Mouse (Mus musculus) heart, adult 18-20 months (tissue): ENCODE measurements at regions not wholly inside any gene's neighbourhood (a gene's known extent, or its start where the extent isn't known, plus 50 kb on each side); places are given as distances from the start of the nearest gene placed in this dataset.

Experiments
- DNase-seq, 2 experiments: peaks; one replicate each; pipeline ENCODE4 v3.0.0; 2021 to 2022; ENCODE audit warnings: mixed read lengths in 1 of 2

- DNase-seq: no peak
These were observed 154.9 kb upstream of the Gm34302 start for GRCm38 (mm10) chr3:63638572-63638971.

- DNase-seq: no peak
These were observed 154.2 kb upstream of the Gm34302 start for GRCm38 (mm10) chr3:63637913-63638312.

GRCm38 (mm10) chr3:63627724-63628123 lies 144.0 kb upstream of the Gm34302 start:
- no peak for DNase-seq

- no peak for DNase-seq
These were observed 132.4 kb upstream of the Gm34302 start for GRCm38 (mm10) chr3:63616127-63616526.

- no peak for DNase-seq
These were observed 130.0 kb upstream of the Gm34302 start for GRCm38 (mm10) chr3:63613652-63614051.

GRCm38 (mm10) chr3:63612767-63613363 lies 129.2 kb upstream of the Gm34302 start:
- DNase-seq: no peak

- DNase-seq: no peak
These were observed 126.6 kb upstream of the Gm34302 start for GRCm38 (mm10) chr3:63610113-63610919.

GRCm38 (mm10) chr3:63609454-63610112 lies 125.9 kb upstream of the Gm34302 start:
- no peak for DNase-seq

- no peak for DNase-seq
These were observed 99.3 kb upstream of the Gm34302 start for GRCm38 (mm10) chr3:63582717-63583696.

GRCm38 (mm10) chr3:63582180-63582579 lies 98.5 kb upstream of the Gm34302 start:
- no peak for DNase-seq

- peak; percentile 40 to 83 for DNase-seq
These were observed 87.1 kb upstream of the Gm34302 start for GRCm38 (mm10) chr3:63570607-63571353.

GRCm38 (mm10) chr3:63570082-63570481 lies 86.4 kb upstream of the Gm34302 start:
- no peak for DNase-seq

- no peak for DNase-seq
These were observed 85.4 kb upstream of the Gm34302 start for GRCm38 (mm10) chr3:63569004-63569596.

GRCm38 (mm10) chr3:63567726-63568125 lies 84.0 kb upstream of the Gm34302 start:
- no peak for DNase-seq

GRCm38 (mm10) chr3:63563057-63563456 lies 79.4 kb upstream of the Gm34302 start:
- no peak for DNase-seq

GRCm38 (mm10) chr3:63562532-63562931 lies 78.9 kb upstream of the Gm34302 start:
- no peak for DNase-seq

- no peak for DNase-seq
These were observed 77.1 kb upstream of the Gm34302 start for GRCm38 (mm10) chr3:63560745-63561151.

GRCm38 (mm10) chr3:63556741-63557140 lies 73.1 kb upstream of the Gm34302 start:
- no peak for DNase-seq

GRCm38 (mm10) chr3:63554872-63555271 lies 71.2 kb upstream of the Gm34302 start:
- DNase-seq: peak; percentile 12 to 43

- no peak for DNase-seq
These were observed 69.7 kb upstream of the Gm34302 start for GRCm38 (mm10) chr3:63553426-63553825.

GRCm38 (mm10) chr3:63551661-63552060 lies 68.0 kb upstream of the Gm34302 start:
- no peak for DNase-seq
